Mouse (Mus musculus) CH12.LX (cell line): ENCODE measurements around the gene Prkg1. TPM values are rescaled to one million over a fixed set of nuclear protein-coding genes. Genes with fewer than 3 reads are reported as not detected.

Experiments used
- DNase-seq: peaks from one replicate; pipeline ENCODE4 v3.0.0-alpha.2; 2013; ENCODE audit errors: extremely low read depth
- H3K27ac ChIP-seq: 2 replicates; pipeline ENCODE4 v1.5.1; 2012; ENCODE audit warnings: low read depth, mild to moderate bottlenecking, control low read depth, moderate library complexity; ENCODE audit not compliant: insufficient read depth
- H3K27me3 ChIP-seq: replicated peaks from 2 replicates; pipeline ENCODE3; 2012; ENCODE audit warnings: inconsistent platforms
- H3K36me3 ChIP-seq, 2 experiments: replicated peaks in 1 of 2; 2 replicates each; pipeline versions ENCODE3 to v1.6.1; 2012; ENCODE audit warnings: inconsistent platforms in 1 of 2, low read length in 1 of 2, mild to moderate bottlenecking in 1 of 2, mixed read lengths in 1 of 2, moderate library complexity in 1 of 2; ENCODE audit not compliant: control insufficient read depth in 1 of 2, insufficient read depth in 1 of 2
- H3K4me1 ChIP-seq, 2 experiments: 2 replicates each; pipeline ENCODE4 v1.6.1; 2012; ENCODE audit warnings: inconsistent platforms in 1 of 2, moderate library complexity in 1 of 2; ENCODE audit not compliant: insufficient read depth in 2 of 2, control insufficient read depth in 1 of 2
- H3K4me2 ChIP-seq: 2 replicates; pipeline ENCODE4 v1.6.1; 2012; ENCODE audit warnings: low read depth, mild to moderate bottlenecking, control low read depth; ENCODE audit not compliant: poor library complexity, insufficient read depth, severe bottlenecking
- H3K4me3 ChIP-seq, 3 experiments: fragments of 150-350 bp in 1 of 3; sonication (generic) in 1 of 3; replicated peaks in 1 of 3; 2 replicates each; pipeline versions ENCODE3 to v1.5.1; 2011 to 2012; ENCODE audit warnings: low read depth in 2 of 3, low read length in 2 of 3, mild to moderate bottlenecking in 2 of 3, moderate library complexity in 2 of 3, control low read depth in 1 of 3, improper control_type of control experiment in 1 of 3, inconsistent platforms in 1 of 3, mixed read lengths in 1 of 3; ENCODE audit not compliant: poor library complexity in 1 of 3
- H3K79me2 ChIP-seq: replicated peaks from 2 replicates; pipeline ENCODE4 v1.6.1; 2012; ENCODE audit warnings: mild to moderate bottlenecking, moderate library complexity; ENCODE audit not compliant: control insufficient read depth, poor library complexity, insufficient read depth, severe bottlenecking; ENCODE audit errors: extremely low read depth
- H3K9ac ChIP-seq: 2 replicates; pipeline ENCODE4 v1.6.1; 2012; ENCODE audit warnings: low read depth, mild to moderate bottlenecking, control low read depth, moderate library complexity; ENCODE audit not compliant: insufficient read depth
- H3K9me3 ChIP-seq: replicated peaks from 2 replicates; pipeline ENCODE3; 2012; ENCODE audit warnings: low read length, inconsistent platforms, mixed read lengths
- BHLHE40 ChIP-seq: IDR thresholded peaks from 2 replicates; pipeline ENCODE4 v1.6.1; 2011; ENCODE audit warnings: mild to moderate bottlenecking, low read depth, low read length, improper control_type of control experiment
- CHD2 ChIP-seq: IDR thresholded peaks from 2 replicates; pipeline ENCODE4 v1.6.1; 2011; ENCODE audit warnings: low read length, improper control_type of control experiment
- CTCF ChIP-seq, 2 experiments: IDR thresholded peaks in 1 of 2; conservative IDR thresholded peaks in 1 of 2; 2 replicates each; pipeline ENCODE4 v1.5.1; 2011 to 2012; ENCODE audit warnings: low read depth in 2 of 2, low read length in 2 of 2, improper control_type of control experiment in 1 of 2, inconsistent platforms in 1 of 2, mild to moderate bottlenecking in 1 of 2, moderate library complexity in 1 of 2
- E2F4 ChIP-seq: IDR thresholded peaks from 2 replicates; pipeline ENCODE4 v1.6.1; 2011; ENCODE audit warnings: low read depth, low read length, improper control_type of control experiment; ENCODE audit not compliant: insufficient replicate concordance
- ELF1 ChIP-seq: IDR thresholded peaks from 2 replicates; pipeline ENCODE4 v1.6.1; 2014; ENCODE audit warnings: low read depth, mild to moderate bottlenecking, inconsistent platforms, low read length, improper control_type of control experiment
- EP300 ChIP-seq: IDR thresholded peaks from 2 replicates; pipeline ENCODE4 v1.6.1; 2011; ENCODE audit warnings: low read length, improper control_type of control experiment
- ETS1 ChIP-seq: conservative IDR thresholded peaks from 2 replicates; pipeline ENCODE4 v1.6.1; 2012; ENCODE audit warnings: low read depth, mild to moderate bottlenecking, inconsistent platforms, low read length, improper control_type of control experiment, moderate library complexity
- GABPA ChIP-seq: IDR thresholded peaks from 2 replicates; pipeline ENCODE4 v1.6.1; 2012; ENCODE audit warnings: low read depth, low read length, improper control_type of control experiment, inconsistent platforms; ENCODE audit not compliant: insufficient replicate concordance
- JUN ChIP-seq: IDR thresholded peaks from 2 replicates; pipeline ENCODE4 v1.6.1; 2011; ENCODE audit warnings: low read depth, mild to moderate bottlenecking, low read length, improper control_type of control experiment, moderate library complexity; ENCODE audit not compliant: insufficient read depth
- MAFK ChIP-seq: IDR thresholded peaks from 2 replicates; pipeline ENCODE4 v1.6.1; 2011; ENCODE audit warnings: low read length, improper control_type of control experiment; ENCODE audit not compliant: insufficient replicate concordance
- MAX ChIP-seq: IDR thresholded peaks from 2 replicates; pipeline ENCODE4 v1.6.1; 2011; ENCODE audit warnings: low read length, improper control_type of control experiment
- MYC ChIP-seq: IDR thresholded peaks from 2 replicates; pipeline ENCODE4 v1.6.1; 2011; ENCODE audit warnings: low read depth, mild to moderate bottlenecking, improper control_type of control experiment, low read length
- NELFE ChIP-seq: IDR thresholded peaks from 2 replicates; pipeline ENCODE4 v1.6.1; 2011; ENCODE audit warnings: low read depth, low read length, improper control_type of control experiment
- NRF1 ChIP-seq: IDR thresholded peaks from 2 replicates; pipeline ENCODE4 v1.6.1; 2014; ENCODE audit warnings: low read depth, mild to moderate bottlenecking, inconsistent platforms, low read length, improper control_type of control experiment, moderate library complexity
- PAX5 ChIP-seq: IDR thresholded peaks from 2 replicates; pipeline ENCODE4 v1.6.1; 2012; ENCODE audit warnings: low read length, inconsistent platforms, mixed read lengths
- POLR2A ChIP-seq: IDR thresholded peaks from 2 replicates; pipeline ENCODE4 v1.6.1; 2011; ENCODE audit warnings: low read depth, mild to moderate bottlenecking, improper control_type of control experiment, low read length
- SIN3A ChIP-seq: IDR thresholded peaks from 2 replicates; pipeline ENCODE4 v1.6.1; 2012; ENCODE audit warnings: low read length, improper control_type of control experiment, inconsistent platforms
- TBP ChIP-seq: conservative IDR thresholded peaks from 2 replicates; pipeline ENCODE4 v1.6.1; 2011; ENCODE audit warnings: low read depth, low read length, improper control_type of control experiment
- UBTF ChIP-seq: IDR thresholded peaks from 2 replicates; pipeline ENCODE4 v1.6.1; 2012; ENCODE audit warnings: low read depth, mild to moderate bottlenecking, inconsistent platforms, low read length, improper control_type of control experiment, moderate library complexity
- USF1 ChIP-seq: IDR thresholded peaks from 2 replicates; pipeline ENCODE4 v1.6.1; 2014; ENCODE audit warnings: low read depth, mild to moderate bottlenecking, inconsistent platforms, low read length, improper control_type of control experiment
- USF2 ChIP-seq: conservative IDR thresholded peaks from 2 replicates; pipeline ENCODE4 v1.6.1; 2011; ENCODE audit warnings: low read depth, low read length, improper control_type of control experiment
- ZC3H11A ChIP-seq: IDR thresholded peaks from 2 replicates; pipeline ENCODE4 v1.6.1; 2012; ENCODE audit warnings: low read depth, mild to moderate bottlenecking, inconsistent platforms, low read length, improper control_type of control experiment
- ZKSCAN1 ChIP-seq: IDR thresholded peaks from 2 replicates; pipeline ENCODE4 v1.6.1; 2012; ENCODE audit warnings: low read depth, inconsistent platforms, low read length, improper control_type of control experiment, borderline replicate concordance
- ZMIZ1 ChIP-seq: IDR thresholded peaks from 2 replicates; pipeline ENCODE4 v1.6.1; 2012; ENCODE audit warnings: low read depth, mild to moderate bottlenecking, inconsistent platforms, low read length, improper control_type of control experiment
- ZNF384 ChIP-seq: IDR thresholded peaks from 2 replicates; pipeline ENCODE4 v1.6.1; 2012; ENCODE audit warnings: low read depth, low read length, improper control_type of control experiment, inconsistent platforms
- dilution Hi-C: fragments of 300-500 bp; cut with MboI; formaldehyde crosslinking; loops from 2 replicates; pipeline ENCODE4 v1.14.3; 2020; ENCODE audit warnings: low sequenced_read_pairs; ENCODE audit not compliant: extremely low pct_unique_long_range_greater_than_20kb, extremely low pct_ligation_motif_present
- in situ Hi-C: fragments of 300-500 bp; cut with MboI; formaldehyde crosslinking; loops from 3 replicates; pipeline ENCODE4 v1.14.3; 2019; ENCODE audit warnings: low sequenced_read_pairs, low pct_ligation_motif_present, low pct_unique_long_range_greater_than_20kb, mixed read lengths
- polyA plus RNA-seq: library from polyadenylated mRNA; unstranded; fragments of >175 nt; gene quantifications from 2 replicates; pipeline ENCODE4 v1.2.1, GENCODE M21; 2012; ENCODE audit warnings: low read depth; ENCODE audit not compliant: insufficient read length
- total RNA-seq, 2 experiments: library from RNA; depleted of rRNA; stranded (reverse); fragments of 300-350 nt in 1 of 2; fragments of >200 nt in 1 of 2; gene quantifications; 2 replicates each; pipeline ENCODE4 v1.2.3; 2012 to 2014

Prkg1 gene
- total and polyA plus RNA-seq, 3 experiments, result not detected

DNA sequence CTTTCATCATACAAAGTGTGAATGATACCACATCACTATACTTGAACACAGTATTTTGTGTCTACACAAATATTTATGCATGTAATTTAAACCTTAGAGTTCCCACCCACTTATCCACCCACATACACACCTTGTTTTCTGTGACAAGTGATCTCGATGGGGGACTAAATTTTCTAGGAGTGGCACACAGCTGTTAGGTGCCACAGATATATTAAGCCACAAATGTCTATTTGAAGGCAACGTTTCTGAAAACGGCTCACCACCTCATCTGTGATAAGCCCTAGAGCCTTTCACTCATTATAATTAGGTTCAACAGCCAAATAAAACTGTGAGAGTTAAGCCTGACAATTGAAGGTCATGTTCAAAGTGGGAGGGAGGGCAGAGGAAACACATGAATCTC is 26.9 kb upstream of the Prkg1 start:
- Histone ChIP-seq H3K27ac (no peak overlapping the region), H3K4me1 (peaks cover 0 to 2% of the 10 kb centered on the region in 2 experiments; a peak in 1 of 4 replicates), H3K79me2 (no peaks in the 10 kb centered on the region), H3K27me3 (no peaks in the 10 kb centered on the region), H3K4me3 (no peak overlapping the region), H3K4me2 (no peak overlapping the region), H3K9ac (no peak overlapping the region), H3K9me3 (no peaks in the 10 kb centered on the region), H3K36me3 (no peaks in the 10 kb centered on the region)
- in situ Hi-C loops, result no loop called here
- DNase-seq, result no peak
- dilution Hi-C loops, result no loop called here
- TF ChIP-seq SIN3A (no peak), GABPA (no peak), POLR2A (no peak), USF2 (no peak), MAX (no peak), PAX5 (no peak), BHLHE40 (no peak), E2F4 (no peak), TBP (no peak)

DNA sequence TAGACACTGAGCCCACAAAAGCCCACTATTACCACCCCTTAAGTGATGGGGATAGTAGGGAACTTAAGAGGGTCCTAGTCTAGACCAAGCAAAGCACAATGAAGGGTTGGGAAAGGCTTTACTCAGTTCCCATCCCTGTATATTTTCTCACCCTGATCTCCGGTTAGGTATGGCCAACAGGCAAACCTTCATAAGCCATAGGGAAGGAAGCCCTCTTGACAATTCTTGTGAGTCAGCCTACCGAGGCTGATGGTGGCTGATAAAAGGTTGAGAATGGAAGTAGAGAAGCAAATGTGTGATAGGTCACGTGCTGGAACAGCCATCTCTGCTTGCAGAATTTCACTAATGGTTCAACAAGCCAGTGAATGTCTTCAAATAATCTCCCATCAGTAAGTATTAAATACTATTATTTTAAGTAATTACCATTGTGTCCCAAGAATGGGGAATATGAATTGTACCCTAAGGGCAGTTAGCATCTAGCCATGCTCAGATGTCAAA is 16.7 kb upstream of the Prkg1 start:
- Histone ChIP-seq H3K9ac (no peak overlapping the region), H3K4me1 (no peaks in the 10 kb centered on the region), H3K27ac (no peak overlapping the region), H3K9me3 (no peaks in the 10 kb centered on the region), H3K4me3 (no peak overlapping the region), H3K36me3 (no peaks in the 10 kb centered on the region), H3K27me3 (no peaks in the 10 kb centered on the region), H3K4me2 (no peak overlapping the region), H3K79me2 (no peaks in the 10 kb centered on the region)
- in situ Hi-C loops (no loop called here), dilution Hi-C loops (no loop called here)
- TF ChIP-seq MAX (no peak), EP300 (no peak), POLR2A (no peak), CHD2 (no peak), JUN (no peak), UBTF (no peak)
- no peak for DNase-seq

DNA sequence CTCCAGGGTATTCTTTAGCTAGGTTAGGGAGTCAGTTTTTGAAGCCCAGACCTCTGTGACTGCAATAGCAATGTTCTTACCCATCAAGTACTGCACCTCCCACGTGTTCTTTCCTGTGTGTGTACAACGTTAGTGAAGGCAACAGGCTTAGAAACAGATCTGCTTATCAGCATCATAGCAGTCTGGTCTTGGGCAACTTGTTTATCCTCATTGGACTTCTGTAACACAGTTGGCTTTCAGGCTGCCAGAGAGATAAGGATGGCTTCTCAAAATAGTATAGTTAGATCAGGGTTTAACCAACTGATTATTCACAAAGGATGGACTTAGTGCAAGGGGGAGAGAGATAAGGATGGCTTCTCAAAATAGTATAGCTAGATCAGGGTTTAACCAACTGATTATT is 16.2 kb upstream of the Prkg1 start:
- no peak overlapping the region for H3K4me2 ChIP-seq
- H3K27ac ChIP-seq, result no peak overlapping the region
- TF ChIP-seq ZMIZ1 (no peak), MAFK (no peak), GABPA (no peak), ZKSCAN1 (no peak), E2F4 (no peak), NRF1 (no peak), ETS1 (no peak), UBTF (no peak), ZNF384 (no peak), CTCF (conservative IDR thresholded peaks at IDR 0.05 in 1 of 2, IDR thresholded peaks at IDR 0.05 in 1 of 2; ENCODE audit: low read depth in 2 of 2, low read length in 2 of 2) (no peak), MYC (no peak), ZC3H11A (no peak), ELF1 (no peak), JUN (no peak), NELFE (no peak), USF1 (no peak), MAX (no peak)
- DNase-seq, result no peak
- no peaks in the 10 kb centered on the region for H3K4me1 ChIP-seq
- in situ Hi-C loops (no loop called here), dilution Hi-C loops (no loop called here)
- H3K4me3 ChIP-seq, result no peak overlapping the region
- no peaks in the 10 kb centered on the region for H3K9me3 ChIP-seq
- no peaks in the 10 kb centered on the region for H3K36me3 ChIP-seq
- H3K79me2 ChIP-seq, result no peaks in the 10 kb centered on the region
- no peaks in the 10 kb centered on the region for H3K27me3 ChIP-seq
- H3K9ac ChIP-seq, result no peak overlapping the region
